Mouse (Mus musculus): ENCODE results near the gene Gm6169. TPM values are rescaled to one million over a fixed set of nuclear protein-coding genes. Genes with fewer than 3 reads are reported as not detected.

Gene Gm6169
- polyA plus RNA-seq, 1 experiment from 2014 or later = 3.3 TPM

DNA sequence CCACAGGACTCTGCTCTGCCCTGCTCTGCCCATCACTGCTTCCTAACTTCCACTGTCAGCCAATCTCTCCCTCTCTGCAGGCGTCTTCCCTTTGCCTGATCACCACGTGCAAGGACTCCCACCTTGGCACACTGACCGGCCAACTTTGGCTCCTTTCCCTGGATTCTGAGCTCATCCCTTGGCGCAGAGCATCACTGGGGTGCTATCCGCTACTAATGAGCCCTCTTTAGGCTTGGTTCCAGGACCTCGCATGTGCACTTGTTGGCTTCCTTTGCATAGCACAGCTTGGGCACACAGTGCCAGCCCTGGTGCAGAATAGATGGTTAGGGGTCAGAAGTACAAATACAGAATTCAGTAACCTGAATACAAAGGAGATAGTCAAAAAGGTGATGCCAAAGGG lies 47.9 kb downstream of the Gm6169 start:
- Histone ChIP-seq H3K4me2 (no peak overlapping the region), H3K4me1 (ENCODE audit: control insufficient read depth, insufficient read depth, low read length) (no peaks in the 10 kb centered on the region)

More for the DNA sequence above, 47.9 kb downstream of the Gm6169 start:
- Histone ChIP-seq H3K27ac (ENCODE audit: low read depth, low read length) (no peak overlapping the region), H3K27me3 (ENCODE audit: control insufficient read depth, insufficient read depth, low read length) (no peaks in the 10 kb centered on the region), H3K9me3 (replicated peaks; ENCODE audit: control insufficient read depth, low read length) (no peaks in the 10 kb centered on the region), H3K36me3 (ENCODE audit: control insufficient read depth, insufficient read depth, low read length) (no peaks in the 10 kb centered on the region), H3K9ac (ENCODE audit: low read depth, low read length) (no peak overlapping the region), H3K4me3 (ENCODE audit: low read depth, low read length) (no peak overlapping the region)
- WGBS (ENCODE audit: insufficient replicate concordance) = 71% methylated on average over 6 of the region's 6 CpGs
- ATAC-seq (replicated peaks; ENCODE audit: insufficient number of reproducible peaks, low FRiP score, low TSS enrichment) = no peak

Other genes with a start within 250 kb of the Gm6169 start
- 0.34 and 0.61 TPM in 2 replicates for gene Gcnt4, start 174.5 kb downstream of the Gm6169 start, polyA plus RNA-seq (2014; fragmentation: Nextera tagmentation; extraction: Ambion mirVana)
- not detected in 2 replicates for gene 1700029F12Rik, start 64.9 kb downstream of the Gm6169 start, polyA plus RNA-seq (2014; fragmentation: Nextera tagmentation; extraction: Ambion mirVana)
- gene Fam169a, start 32.0 kb downstream of the Gm6169 start, polyA plus RNA-seq (2014; fragmentation: Nextera tagmentation; extraction: Ambion mirVana) = 14.2 and 15.0 TPM in 2 replicates
- gene Gfm2, start 38.7 kb upstream of the Gm6169 start, polyA plus RNA-seq (2014; fragmentation: Nextera tagmentation; extraction: Ambion mirVana) = 30.3 and 37.0 TPM in 2 replicates
- gene Nsa2, start 38.7 kb upstream of the Gm6169 start, polyA plus RNA-seq (2014; fragmentation: Nextera tagmentation; extraction: Ambion mirVana) = 56.5 and 64.5 TPM in 2 replicates
- gene Hexb, start 99.1 kb upstream of the Gm6169 start, polyA plus RNA-seq (2014; fragmentation: Nextera tagmentation; extraction: Ambion mirVana) = 31.5 and 32.3 TPM in 2 replicates
- gene Enc1, start 141.9 kb upstream of the Gm6169 start, polyA plus RNA-seq (2014; fragmentation: Nextera tagmentation; extraction: Ambion mirVana) = 5.4 and 6.3 TPM in 2 replicates